Mouse (Mus musculus): ENCODE results near the gene Fam53b. TPM values are rescaled to one million over a fixed set of nuclear protein-coding genes. Genes with fewer than 3 reads are reported as not detected.

Gene Fam53b
- polyA plus RNA-seq, 1 experiment = 51.4 TPM

- Histone ChIP-seq H3K27ac (ENCODE audit: control insufficient read depth, insufficient read depth, low read depth, low read length, poor library complexity) (0 out of 2 replicates have a peak overlapping the region, but pooled peaks have one; percentile 4), H3K4me1 (ENCODE audit: control insufficient read depth, insufficient read depth, low read length) (peaks cover 10% of the 10 kb centered on the region; the same call in 1 of the 2 replicates), H3K4me3 (replicated peaks; ENCODE audit: control insufficient read depth, low read depth, low read length) (no peak overlapping the region)
- no peak for TF ChIP-seq CTCF (IDR thresholded peaks at IDR 0.05; ENCODE audit: control insufficient read depth, insufficient read depth, low read length)
- TF ChIP-seq POLR2A (IDR thresholded peaks at IDR 0.05; ENCODE audit: borderline replicate concordance, control insufficient read depth, low read depth, low read length) = no peak
- 73% methylated on average over 2 of the region's 2 CpGs for WGBS
Observed at GRCm38 (mm10) chr7:132803336-132803735, 10.3 kb downstream of the Fam53b start.

GRCm38 (mm10) chr7:132802691-132803090, 11.0 kb downstream of the Fam53b start:
- H3K27ac ChIP-seq (ENCODE audit: control insufficient read depth, insufficient read depth, low read depth, low read length, poor library complexity) = no peak overlapping the region
- H3K4me3 ChIP-seq (replicated peaks; ENCODE audit: control insufficient read depth, low read depth, low read length) = no peak overlapping the region
- TF ChIP-seq CTCF (IDR thresholded peaks at IDR 0.05; ENCODE audit: control insufficient read depth, insufficient read depth, low read length) = no peak
- TF ChIP-seq POLR2A (IDR thresholded peaks at IDR 0.05; ENCODE audit: borderline replicate concordance, control insufficient read depth, low read depth, low read length) = no peak
- 89% methylated on average over 11 of the region's 11 CpGs for WGBS
- H3K4me1 ChIP-seq (ENCODE audit: control insufficient read depth, insufficient read depth, low read length) = peaks cover 10% of the 10 kb centered on the region; the same call in 1 of the 2 replicates

GRCm38 (mm10) chr7:132802066-132802465, 11.6 kb downstream of the Fam53b start:
- WGBS = 66% methylated on average over 2 of the region's 2 CpGs
- TF ChIP-seq POLR2A (IDR thresholded peaks at IDR 0.05; ENCODE audit: borderline replicate concordance, control insufficient read depth, low read depth, low read length) (no peak), CTCF (IDR thresholded peaks at IDR 0.05; ENCODE audit: control insufficient read depth, insufficient read depth, low read length) (no peak)
- Histone ChIP-seq H3K4me1 (ENCODE audit: control insufficient read depth, insufficient read depth, low read length) (peaks cover 10% of the 10 kb centered on the region; the same call in 1 of the 2 replicates), H3K27ac (ENCODE audit: control insufficient read depth, insufficient read depth, low read depth, low read length, poor library complexity) (no peak overlapping the region), H3K4me3 (replicated peaks; ENCODE audit: control insufficient read depth, low read depth, low read length) (no peak overlapping the region)

GRCm38 (mm10) chr7:132801509-132801908, 12.2 kb downstream of the Fam53b start:
- WGBS = 67% methylated on average over 5 of the region's 5 CpGs
- Histone ChIP-seq H3K4me3 (replicated peaks; ENCODE audit: control insufficient read depth, low read depth, low read length) (no peak overlapping the region), H3K4me1 (ENCODE audit: control insufficient read depth, insufficient read depth, low read length) (peaks cover 10% of the 10 kb centered on the region; the same call in 1 of the 2 replicates), H3K27ac (ENCODE audit: control insufficient read depth, insufficient read depth, low read depth, low read length, poor library complexity) (0 out of 2 replicates have a peak overlapping the region, but pooled peaks have one; percentile 11)
- no peak for TF ChIP-seq POLR2A (IDR thresholded peaks at IDR 0.05; ENCODE audit: borderline replicate concordance, control insufficient read depth, low read depth, low read length)
- TF ChIP-seq CTCF (IDR thresholded peaks at IDR 0.05; ENCODE audit: control insufficient read depth, insufficient read depth, low read length) = no peak

GRCm38 (mm10) chr7:132800868-132801267, 12.8 kb downstream of the Fam53b start:
- TF ChIP-seq POLR2A (IDR thresholded peaks at IDR 0.05; ENCODE audit: borderline replicate concordance, control insufficient read depth, low read depth, low read length) (no peak), CTCF (IDR thresholded peaks at IDR 0.05; ENCODE audit: control insufficient read depth, insufficient read depth, low read length) (no peak)
- H3K4me3 ChIP-seq (replicated peaks; ENCODE audit: control insufficient read depth, low read depth, low read length) = no peak overlapping the region
- no peak overlapping the region for H3K27ac ChIP-seq (ENCODE audit: control insufficient read depth, insufficient read depth, low read depth, low read length, poor library complexity)
- H3K4me1 ChIP-seq (ENCODE audit: control insufficient read depth, insufficient read depth, low read length) = peaks cover 10% of the 10 kb centered on the region; the same call in 1 of the 2 replicates
- 90% methylated on average over 10 of the region's 10 CpGs for WGBS

GRCm38 (mm10) chr7:132799119-132800016, 14.3 kb downstream of the Fam53b start:
- H3K27ac ChIP-seq (ENCODE audit: control insufficient read depth, insufficient read depth, low read depth, low read length, poor library complexity) = no peak overlapping the region
- TF ChIP-seq POLR2A (IDR thresholded peaks at IDR 0.05; ENCODE audit: borderline replicate concordance, control insufficient read depth, low read depth, low read length) (no peak), CTCF (IDR thresholded peaks at IDR 0.05; ENCODE audit: control insufficient read depth, insufficient read depth, low read length) (no peak)
- WGBS = 84% methylated on average over 5 of the region's 5 CpGs
- no peak overlapping the region for H3K4me3 ChIP-seq (replicated peaks; ENCODE audit: control insufficient read depth, low read depth, low read length)
- H3K4me1 ChIP-seq (ENCODE audit: control insufficient read depth, insufficient read depth, low read length) = peaks cover 4% of the 10 kb centered on the region; the same call in 1 of the 2 replicates

- Histone ChIP-seq H3K4me3 (replicated peaks; ENCODE audit: control insufficient read depth, low read depth, low read length) (no peak overlapping the region), H3K4me1 (ENCODE audit: control insufficient read depth, insufficient read depth, low read length) (no peaks in the 10 kb centered on the region; the same call in 1 of the 2 replicates), H3K27ac (ENCODE audit: control insufficient read depth, insufficient read depth, low read depth, low read length, poor library complexity) (no peak overlapping the region)
- TF ChIP-seq POLR2A (IDR thresholded peaks at IDR 0.05; ENCODE audit: borderline replicate concordance, control insufficient read depth, low read depth, low read length) = no peak
- no peak for TF ChIP-seq CTCF (IDR thresholded peaks at IDR 0.05; ENCODE audit: control insufficient read depth, insufficient read depth, low read length)
- 76% methylated on average over 5 of the region's 5 CpGs for WGBS
Observed at GRCm38 (mm10) chr7:132795141-132795540, 18.5 kb downstream of the Fam53b start.

- 45% methylated on average over 6 of the region's 6 CpGs for WGBS
- TF ChIP-seq CTCF (IDR thresholded peaks at IDR 0.05; ENCODE audit: control insufficient read depth, insufficient read depth, low read length) = no peak
- TF ChIP-seq POLR2A (IDR thresholded peaks at IDR 0.05; ENCODE audit: borderline replicate concordance, control insufficient read depth, low read depth, low read length) = no peak
Observed at GRCm38 (mm10) chr7:132793467-132793866, 20.2 kb downstream of the Fam53b start.

More at GRCm38 (mm10) chr7:132793467-132793866, 20.2 kb downstream of the Fam53b start:
- Histone ChIP-seq H3K4me3 (replicated peaks; ENCODE audit: control insufficient read depth, low read depth, low read length) (no peak overlapping the region), H3K4me1 (ENCODE audit: control insufficient read depth, insufficient read depth, low read length) (no peaks in the 10 kb centered on the region; the same call in 1 of the 2 replicates), H3K27ac (ENCODE audit: control insufficient read depth, insufficient read depth, low read depth, low read length, poor library complexity) (no peak overlapping the region)
